Mouse (Mus musculus) left cerebral cortex, adult 18-20 months (tissue): Measurements from ENCODE around the gene Pappa. TPM values are rescaled to one million over a fixed set of nuclear protein-coding genes. Genes with fewer than 3 reads are reported as not detected.

Experiments
- DNase-seq, 2 experiments: peaks; one replicate each; pipeline ENCODE4 v3.0.0; 2021 to 2022; ENCODE audit warnings: low spot score in 2 of 2, mixed read lengths in 1 of 2
- total RNA-seq, 2 experiments: library from RNA; stranded (reverse); gene quantifications; 2 replicates each; pipeline ENCODE4 v1.2.3; 2021

Gene Pappa
- total RNA-seq, 2 experiments from 2014 or later: 0.37 to 0.56 TPM

- no peak for DNase-seq
Observed at GRCm38 (mm10) chr4:65267066-65267465, 143.1 kb downstream of the Pappa start.

GRCm38 (mm10) chr4:65269996-65270395 is 146.0 kb downstream of the Pappa start:
- no peak for DNase-seq

- no peak for DNase-seq
Observed at GRCm38 (mm10) chr4:65272295-65272694, 148.3 kb downstream of the Pappa start.

- no peak for DNase-seq
Observed at GRCm38 (mm10) chr4:65273299-65273851, 149.4 kb downstream of the Pappa start.

- no peak for DNase-seq
Observed at GRCm38 (mm10) chr4:65278451-65279271, 154.7 kb downstream of the Pappa start.

GRCm38 (mm10) chr4:65279272-65279653 is 155.3 kb downstream of the Pappa start:
- no peak for DNase-seq

- no peak for DNase-seq
Observed at GRCm38 (mm10) chr4:65279979-65280677, 156.2 kb downstream of the Pappa start.

GRCm38 (mm10) chr4:65280888-65281287 is 156.9 kb downstream of the Pappa start:
- no peak for DNase-seq

GRCm38 (mm10) chr4:65283611-65284010 is 159.6 kb downstream of the Pappa start:
- DNase-seq: no peak

GRCm38 (mm10) chr4:65285165-65285564 is 161.2 kb downstream of the Pappa start:
- no peak for DNase-seq

- no peak for DNase-seq
Observed at GRCm38 (mm10) chr4:65289247-65289646, 165.3 kb downstream of the Pappa start.

- DNase-seq: no peak
Observed at GRCm38 (mm10) chr4:65295741-65296140, 171.8 kb downstream of the Pappa start.

- DNase-seq: no peak
Observed at GRCm38 (mm10) chr4:65296356-65296967, 172.5 kb downstream of the Pappa start.

GRCm38 (mm10) chr4:65296968-65297499 is 173.1 kb downstream of the Pappa start:
- DNase-seq: no peak

GRCm38 (mm10) chr4:65298212-65299181 is 174.5 kb downstream of the Pappa start:
- no peak for DNase-seq

- no peak for DNase-seq
Observed at GRCm38 (mm10) chr4:65299365-65299764, 175.4 kb downstream of the Pappa start.

GRCm38 (mm10) chr4:65300431-65300830 is 176.5 kb downstream of the Pappa start:
- DNase-seq: no peak

- DNase-seq: no peak
Observed at GRCm38 (mm10) chr4:65302666-65303065, 178.7 kb downstream of the Pappa start.

GRCm38 (mm10) chr4:65317877-65318525 is 194.0 kb downstream of the Pappa start:
- DNase-seq: peak; percentile 7 to 23

- peak; percentile 16 to 18 for DNase-seq
Observed at GRCm38 (mm10) chr4:65321340-65321739, 197.4 kb downstream of the Pappa start.
